Mouse (Mus musculus): Measurements from ENCODE around the gene Fgd6.

The Fgd6 gene

DNA sequence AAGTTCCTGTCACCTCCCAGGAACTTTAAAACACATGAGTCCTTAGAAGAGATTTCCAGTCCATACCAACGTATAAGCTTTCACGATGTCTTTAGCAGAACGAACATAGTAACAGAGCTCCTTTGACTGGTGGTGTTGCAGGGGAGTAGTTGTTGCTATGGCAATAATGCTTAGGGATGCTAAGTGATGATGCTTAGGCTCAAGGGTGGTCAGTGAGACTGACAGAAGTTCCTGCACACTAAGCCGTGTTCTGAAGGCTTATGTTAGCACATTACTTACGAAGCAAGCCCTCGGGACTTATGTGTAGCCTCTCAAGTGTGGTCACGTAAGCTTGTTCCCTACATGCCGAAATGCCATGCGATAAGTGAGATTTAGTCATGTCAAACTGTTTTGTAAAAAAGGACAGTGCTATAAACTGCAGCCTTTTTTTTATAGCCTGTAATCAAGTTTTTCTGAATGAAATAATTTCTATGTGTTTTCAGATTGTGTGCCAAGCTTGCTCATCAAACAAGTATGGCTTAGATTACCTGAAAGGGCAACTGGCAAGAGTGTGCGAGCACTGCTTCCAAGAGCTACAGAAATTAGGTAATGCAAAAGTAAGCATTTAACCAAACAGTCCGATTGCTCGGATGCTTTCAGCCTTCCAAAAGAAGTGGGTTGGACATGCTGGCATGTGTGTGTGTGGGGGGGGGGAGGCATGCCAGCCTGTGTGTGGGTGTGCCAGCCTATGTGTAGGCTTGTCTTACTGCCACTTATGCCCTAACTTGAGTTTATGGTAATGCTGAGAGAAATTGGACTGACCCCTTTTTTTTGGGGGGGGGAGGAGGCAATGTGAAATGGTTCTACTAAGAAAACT, 99.0 kb downstream of the Fgd6 start:
- DNase-seq (ENCODE audit: low spot score), result no peak

DNA sequence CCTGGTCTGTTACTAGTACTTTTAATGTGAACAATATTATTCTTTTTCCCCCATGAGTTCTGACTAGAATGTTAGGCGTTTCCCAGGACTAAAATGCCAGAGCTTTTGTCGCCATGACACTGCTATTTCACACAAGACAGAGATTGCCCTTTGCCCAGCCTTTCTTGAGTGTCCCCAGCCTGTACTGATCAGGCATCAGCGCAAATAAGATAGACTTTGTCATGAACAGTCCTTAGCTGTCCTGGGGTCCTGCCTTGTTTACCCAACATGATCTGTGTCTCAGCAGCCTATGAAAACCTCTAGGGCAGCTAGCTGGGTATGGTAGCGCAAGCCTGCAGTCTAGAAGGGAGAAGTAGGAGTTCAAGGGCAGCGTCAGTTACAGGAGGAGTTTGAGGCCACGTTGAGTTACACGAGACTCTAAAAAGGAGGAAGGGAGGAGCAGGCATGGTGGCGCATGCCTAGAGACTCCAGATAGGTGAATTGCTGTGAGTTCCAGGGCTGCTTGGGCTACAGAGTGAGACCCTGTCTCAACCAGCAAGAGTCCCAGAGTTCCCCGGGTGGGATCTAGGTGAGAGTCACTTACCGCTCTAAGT, 103.2 kb downstream of the Fgd6 start:
- no peak for DNase-seq (ENCODE audit: low spot score)

DNA sequence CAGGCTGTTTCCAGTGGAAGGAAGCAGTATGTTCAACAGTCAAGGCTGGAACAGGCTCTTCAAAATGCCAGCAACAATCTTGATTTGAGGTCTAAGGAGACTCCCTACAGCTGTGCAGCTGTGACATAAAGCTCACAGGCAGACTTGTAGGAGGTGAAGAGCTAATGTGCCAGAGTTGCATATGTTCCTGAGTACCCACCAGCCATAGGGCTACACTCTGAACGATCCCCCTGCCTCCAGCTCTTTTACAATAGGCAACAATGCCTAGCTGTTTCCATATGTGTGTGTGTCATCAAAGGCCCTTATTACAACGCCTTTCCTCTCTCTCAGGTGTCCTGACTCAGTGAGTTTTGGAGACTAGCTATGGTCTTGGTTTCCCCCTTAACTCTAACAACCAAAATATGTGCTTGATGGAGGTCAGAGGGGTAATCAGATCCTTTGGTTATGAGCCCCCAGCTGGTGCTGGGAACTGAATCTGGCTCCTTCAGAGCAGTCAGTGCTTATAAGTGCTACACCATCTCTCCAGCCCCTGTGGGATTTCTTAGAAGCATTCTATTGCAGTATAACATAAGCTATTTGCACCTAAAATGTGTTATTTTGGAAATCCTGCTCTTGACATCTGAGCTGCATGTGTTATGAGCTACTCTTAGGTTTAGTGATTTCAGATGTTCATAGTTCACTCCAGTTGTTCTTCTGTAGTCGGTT, 104.6 kb downstream of the Fgd6 start:
- no peak for DNase-seq (ENCODE audit: low spot score)

DNA sequence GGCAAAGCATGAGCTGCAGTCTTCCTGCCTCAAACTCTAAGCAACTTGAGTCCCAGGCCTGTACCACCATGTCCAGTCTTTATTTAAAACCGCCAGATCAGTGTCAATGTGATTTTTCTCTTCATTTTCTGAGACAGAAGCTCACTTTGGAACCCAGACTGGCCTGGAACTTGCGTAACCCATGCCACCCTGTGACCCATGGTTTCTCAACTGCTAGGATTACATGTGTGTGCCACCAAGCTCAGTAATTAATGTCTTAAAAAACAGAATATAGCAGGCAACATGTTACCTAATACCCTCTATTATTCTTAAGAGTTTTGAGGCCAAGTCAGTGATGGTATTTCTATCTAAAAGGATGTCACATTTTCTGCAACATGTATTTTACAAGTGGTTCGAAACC, 106.6 kb downstream of the Fgd6 start:
- DNase-seq (ENCODE audit: low spot score), result no peak

DNA sequence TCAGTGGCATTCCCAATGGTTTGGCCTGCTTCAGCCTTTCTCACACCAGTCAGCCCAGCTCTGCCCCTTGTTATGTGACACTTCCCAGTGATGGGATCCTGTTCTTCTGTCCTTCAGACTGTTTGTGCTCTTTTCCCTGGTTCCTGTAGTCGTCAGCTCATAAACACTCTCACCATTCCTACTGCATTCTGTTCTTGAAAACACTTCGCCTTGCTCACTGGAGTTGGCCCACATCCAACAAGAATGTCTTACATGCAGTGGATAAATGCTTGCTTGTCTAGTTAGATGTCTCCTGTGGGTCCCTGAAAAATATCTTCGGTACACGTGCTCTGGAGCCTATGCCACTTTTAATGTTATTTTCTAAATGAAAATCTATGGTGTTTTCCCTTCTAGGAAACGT, 108.8 kb downstream of the Fgd6 start:
- DNase-seq (ENCODE audit: low spot score), result no peak

DNA sequence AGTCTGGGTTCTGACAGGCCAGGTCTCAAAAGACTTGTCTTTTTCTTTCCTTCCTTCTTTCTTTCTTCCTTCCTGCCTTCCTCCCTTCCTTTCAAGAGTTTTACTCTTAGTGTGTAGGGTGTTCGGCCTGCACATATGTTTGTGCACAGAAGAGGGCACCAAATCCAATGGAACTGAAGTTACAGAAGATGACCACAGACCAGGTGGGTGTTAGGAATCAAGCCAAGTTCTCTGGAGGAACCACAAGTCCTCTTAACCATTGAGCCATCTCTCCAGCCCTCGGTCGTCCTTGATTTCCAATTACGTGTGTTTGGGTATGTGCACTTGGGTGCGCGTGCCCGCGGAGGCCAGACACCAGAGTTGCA, 111.6 kb downstream of the Fgd6 start:
- DNase-seq (ENCODE audit: low spot score), result no peak

DNA sequence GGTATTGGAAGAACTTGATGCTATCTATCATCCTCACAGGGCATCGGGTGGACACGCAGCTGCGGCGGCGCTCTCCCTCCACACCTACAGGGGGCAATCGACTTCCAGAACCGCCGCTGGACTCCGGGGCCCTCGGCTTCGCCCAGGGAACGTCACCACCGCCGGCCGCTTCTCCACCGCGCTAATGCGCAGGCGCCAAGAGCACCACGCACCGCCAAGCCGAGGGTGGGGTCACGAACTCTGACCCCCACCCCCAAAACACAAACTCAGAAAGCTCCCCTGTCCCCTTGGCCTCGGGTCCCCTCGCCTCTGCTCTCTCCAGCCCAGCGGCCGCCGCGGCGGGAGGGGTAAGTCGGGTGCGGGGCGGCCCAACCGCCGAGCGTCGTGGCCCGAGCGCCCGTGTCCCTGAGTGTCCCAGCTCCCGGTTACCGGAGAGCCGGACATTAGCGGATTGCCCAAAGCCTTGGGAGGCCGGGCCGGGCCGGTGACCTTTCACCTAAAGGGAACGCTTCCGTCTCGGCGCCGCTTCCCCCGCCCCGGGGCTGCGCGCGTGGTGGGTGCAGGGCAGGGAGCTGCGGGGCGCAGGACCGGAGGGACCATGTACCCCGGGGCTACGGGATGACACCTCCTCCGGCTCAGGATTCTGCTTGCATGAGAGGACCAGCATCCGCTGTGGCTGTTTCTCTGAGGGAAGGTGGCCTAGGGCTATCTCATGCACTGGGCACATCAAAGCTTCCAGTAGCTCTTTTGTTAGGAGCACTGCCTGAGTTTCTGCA, 112.1 kb downstream of the Fgd6 start, which contains the start of gene Nr2c1:
Gene Nr2c1 (plus strand): TSS at position 268 of the 776 bp plus-strand sequence.
- DNase-seq (ENCODE audit: low spot score), result peak; percentile 90

DNA sequence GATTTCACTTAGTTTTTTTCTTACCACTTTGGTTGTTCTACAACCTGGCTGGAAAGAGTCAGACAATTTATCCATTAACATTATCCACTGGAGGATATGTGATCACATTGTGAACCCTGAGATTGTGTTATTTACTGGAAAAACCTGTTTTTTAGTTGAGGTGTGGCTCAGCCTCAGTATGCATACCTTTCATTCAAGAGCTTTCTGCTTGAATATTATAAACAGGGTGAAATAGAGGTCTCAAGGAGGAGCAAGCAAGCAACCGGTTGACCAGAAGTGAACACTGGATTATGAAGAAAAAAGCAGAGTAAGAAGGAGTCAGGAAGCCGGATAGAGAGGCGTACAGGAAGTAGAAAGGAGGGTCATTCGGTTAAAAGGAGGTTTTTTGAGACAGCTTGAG, 115.7 kb downstream of the Fgd6 start:
- DNase-seq (ENCODE audit: low spot score), result no peak

DNA sequence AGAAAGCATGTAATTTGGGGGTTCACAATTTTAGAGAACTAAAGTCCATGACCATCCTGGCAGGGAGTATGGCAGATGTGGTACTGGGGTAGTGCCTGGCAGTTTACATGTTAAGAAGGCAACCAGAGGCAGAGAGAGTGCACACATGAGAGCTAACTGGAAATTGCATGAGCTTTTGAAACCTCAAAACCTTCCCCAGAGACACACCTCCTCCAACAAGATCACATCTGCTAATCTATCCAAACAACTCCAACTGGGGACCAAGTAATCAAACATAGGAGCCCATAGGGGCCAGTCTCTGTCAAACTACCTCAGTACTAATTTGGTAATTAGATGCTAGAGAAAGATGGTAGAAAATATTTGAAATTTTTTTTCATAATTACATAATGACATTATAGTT, 118.0 kb downstream of the Fgd6 start:
- DNase-seq (ENCODE audit: low spot score), result no peak

DNA sequence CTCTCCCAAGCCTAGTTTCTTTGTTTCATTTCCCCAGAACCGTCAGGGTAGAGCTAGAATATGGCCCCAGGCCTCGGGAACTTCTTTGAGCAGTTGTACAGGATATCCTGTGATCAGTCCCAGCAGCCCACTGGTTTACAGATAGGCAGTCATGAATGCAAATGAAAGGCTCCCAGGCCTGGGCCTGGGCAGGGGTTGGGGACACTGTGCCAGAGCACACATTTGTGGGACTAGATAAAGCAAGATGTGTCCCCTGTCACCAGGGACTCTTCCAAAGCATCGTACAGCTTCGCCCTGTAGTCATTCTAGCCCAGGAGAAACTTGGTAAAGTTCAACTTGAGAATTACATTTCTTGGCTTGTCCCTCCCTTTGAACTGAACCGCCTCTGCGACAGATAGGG, 123.2 kb downstream of the Fgd6 start:
- DNase-seq (ENCODE audit: low spot score), result no peak

DNA sequence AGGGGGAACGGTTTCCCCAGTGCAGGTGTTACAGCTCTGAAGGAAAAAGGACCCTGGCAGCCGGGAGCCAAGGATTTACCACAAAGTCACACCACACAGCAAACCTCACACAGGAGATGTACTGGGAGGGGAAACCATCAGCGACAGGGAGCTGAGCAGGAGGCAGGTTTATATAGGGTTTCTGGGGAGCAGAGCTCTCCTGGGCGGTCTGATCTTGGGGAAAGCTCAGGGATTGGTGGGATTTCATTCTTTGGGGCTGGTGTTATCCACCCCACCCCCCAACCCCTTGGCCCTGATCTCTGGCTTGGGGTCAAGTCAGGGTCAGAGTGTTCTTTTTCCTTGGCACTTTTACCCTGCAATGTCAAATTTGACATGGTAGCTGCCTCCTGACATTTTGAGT, 123.6 kb downstream of the Fgd6 start:
- DNase-seq (ENCODE audit: low spot score), result no peak

DNA sequence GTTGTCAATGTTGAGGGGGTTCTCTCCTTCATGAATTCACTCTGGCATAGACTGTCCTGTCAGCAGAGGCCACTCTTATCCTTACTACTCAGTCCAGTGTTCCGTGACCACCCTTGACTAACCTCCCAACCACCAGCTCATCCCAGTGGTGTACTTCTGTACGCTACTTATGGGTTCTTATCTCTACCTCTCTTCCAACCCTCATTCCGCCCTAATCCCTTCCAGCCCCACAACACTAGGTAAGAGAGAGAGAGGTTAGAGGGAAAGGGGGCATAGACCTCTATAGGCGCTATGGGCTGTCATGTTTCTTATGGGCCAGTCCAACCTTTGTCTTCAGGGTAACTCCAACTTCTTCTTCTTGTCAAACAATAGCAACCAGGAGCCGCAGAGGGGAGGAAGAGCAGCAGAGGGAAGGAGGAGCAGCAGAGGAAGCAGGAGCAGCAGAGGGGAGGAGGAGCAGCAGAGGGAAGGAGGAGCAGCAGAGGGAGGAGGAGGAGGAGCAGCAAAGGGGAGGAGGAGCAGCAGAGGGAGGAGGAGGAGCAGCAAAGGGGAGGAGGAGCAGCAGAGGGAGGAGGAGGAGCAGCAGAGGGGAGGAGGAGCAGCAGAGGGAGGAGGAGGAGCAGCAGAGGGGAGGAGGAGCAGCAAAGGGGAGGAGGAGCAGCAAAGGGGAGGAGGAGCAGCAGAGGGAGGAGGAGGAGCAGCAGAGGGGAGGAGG, 125.4 kb downstream of the Fgd6 start:
- DNase-seq (ENCODE audit: low spot score), result no peak

DNA sequence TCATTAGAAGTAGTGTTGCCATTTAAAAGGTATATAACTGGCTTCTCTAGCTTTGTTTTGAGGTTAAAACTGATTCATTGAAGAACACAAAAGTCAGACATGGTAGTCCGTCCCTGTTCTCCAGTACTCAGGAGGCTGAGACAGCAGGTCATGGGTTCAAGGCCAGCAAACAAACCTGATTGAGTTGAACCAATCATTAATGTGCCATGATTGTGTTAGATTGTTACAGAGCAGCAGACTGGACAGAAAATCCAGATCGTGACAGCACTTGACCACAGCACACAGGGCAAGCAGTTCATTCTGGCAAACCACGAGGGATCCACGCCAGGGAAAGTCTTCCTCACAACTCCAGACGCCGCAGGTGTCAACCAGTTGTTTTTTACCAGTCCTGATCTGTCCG, 126.2 kb downstream of the Fgd6 start:
- DNase-seq (ENCODE audit: low spot score), result no peak

DNA sequence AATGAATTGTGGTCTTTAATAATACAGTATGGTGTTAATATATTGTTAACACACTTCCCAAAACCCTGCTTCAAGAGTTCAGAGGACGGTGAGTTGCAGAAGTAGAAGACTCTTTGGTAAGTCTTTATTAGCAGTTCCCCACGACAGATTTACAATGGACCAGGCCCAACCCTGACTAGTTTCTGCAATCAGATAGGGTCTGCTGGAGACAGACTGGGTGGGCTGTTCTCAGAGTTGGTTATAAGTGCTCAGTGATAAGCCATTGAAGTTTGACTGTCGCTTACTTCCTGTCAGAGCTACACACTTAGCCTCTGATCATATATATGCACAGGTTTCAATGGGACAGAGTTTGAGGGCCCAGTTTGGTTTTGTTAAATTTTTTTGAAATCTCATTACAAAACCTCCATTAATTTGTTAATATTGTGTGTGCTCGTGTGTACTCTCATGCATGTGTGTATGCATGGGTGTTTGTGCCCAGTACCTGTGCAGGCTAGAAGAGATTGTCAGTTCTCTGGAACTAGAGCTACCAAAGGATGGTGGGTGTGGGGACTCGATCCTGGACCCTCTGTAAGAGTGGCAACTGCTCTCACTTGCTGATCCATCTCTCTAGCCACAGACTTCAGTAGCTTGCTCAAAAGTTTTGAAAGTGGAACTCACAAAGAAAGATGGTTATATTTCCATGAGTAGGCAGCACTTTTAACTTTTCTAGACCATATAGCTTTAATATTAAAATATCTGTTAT, 128.5 kb downstream of the Fgd6 start:
- no peak for DNase-seq (ENCODE audit: low spot score)

DNA sequence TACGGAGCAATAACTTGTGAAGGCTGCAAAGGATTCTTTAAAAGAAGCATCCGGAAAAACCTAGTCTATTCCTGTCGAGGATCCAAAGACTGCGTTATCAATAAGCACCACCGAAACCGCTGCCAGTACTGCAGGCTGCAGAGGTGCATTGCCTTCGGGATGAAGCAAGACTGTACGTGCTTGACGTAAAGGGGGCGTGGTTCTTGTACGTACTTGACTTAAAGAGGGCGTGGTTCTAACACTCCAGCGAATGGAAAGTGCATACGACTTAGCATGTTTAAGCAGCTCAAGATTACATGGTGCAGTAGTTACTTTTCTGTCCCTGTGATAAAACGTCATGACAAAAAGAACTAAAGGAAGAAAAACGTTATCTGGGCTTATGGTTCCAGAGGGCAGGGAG, 129.6 kb downstream of the Fgd6 start:
- no peak for DNase-seq (ENCODE audit: low spot score)

DNA sequence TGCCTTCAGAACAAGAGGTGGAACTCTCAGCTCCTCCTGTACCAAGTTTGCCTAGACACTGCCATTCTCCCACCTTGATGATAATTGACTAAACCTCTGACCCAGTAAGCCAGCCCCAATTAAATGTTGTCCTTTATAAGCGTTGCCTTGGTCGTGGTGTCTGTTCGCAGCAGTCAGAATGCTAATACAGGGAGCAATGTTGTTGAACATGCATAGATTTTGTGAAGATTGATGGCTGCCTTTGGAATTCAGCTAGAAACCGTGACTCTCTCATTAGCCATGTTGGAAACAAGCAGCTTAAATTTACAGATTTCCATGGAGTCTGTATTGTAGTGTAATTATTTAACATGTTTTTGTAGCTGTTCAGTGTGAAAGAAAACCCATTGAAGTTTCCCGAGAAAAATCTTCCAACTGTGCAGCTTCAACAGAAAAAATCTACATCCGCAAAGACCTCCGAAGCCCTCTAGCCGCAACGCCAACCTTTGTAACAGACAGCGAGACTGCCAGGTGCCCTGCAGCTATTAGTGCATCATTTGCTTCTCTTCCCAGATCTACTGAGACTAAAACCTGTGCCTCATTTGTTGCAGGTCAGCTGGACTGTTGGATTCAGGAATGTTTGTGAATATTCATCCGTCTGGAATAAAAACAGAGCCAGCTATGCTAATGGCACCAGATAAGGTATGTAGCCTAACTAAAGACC, 131.4 kb downstream of the Fgd6 start:
- DNase-seq (ENCODE audit: low spot score), result no peak

DNA sequence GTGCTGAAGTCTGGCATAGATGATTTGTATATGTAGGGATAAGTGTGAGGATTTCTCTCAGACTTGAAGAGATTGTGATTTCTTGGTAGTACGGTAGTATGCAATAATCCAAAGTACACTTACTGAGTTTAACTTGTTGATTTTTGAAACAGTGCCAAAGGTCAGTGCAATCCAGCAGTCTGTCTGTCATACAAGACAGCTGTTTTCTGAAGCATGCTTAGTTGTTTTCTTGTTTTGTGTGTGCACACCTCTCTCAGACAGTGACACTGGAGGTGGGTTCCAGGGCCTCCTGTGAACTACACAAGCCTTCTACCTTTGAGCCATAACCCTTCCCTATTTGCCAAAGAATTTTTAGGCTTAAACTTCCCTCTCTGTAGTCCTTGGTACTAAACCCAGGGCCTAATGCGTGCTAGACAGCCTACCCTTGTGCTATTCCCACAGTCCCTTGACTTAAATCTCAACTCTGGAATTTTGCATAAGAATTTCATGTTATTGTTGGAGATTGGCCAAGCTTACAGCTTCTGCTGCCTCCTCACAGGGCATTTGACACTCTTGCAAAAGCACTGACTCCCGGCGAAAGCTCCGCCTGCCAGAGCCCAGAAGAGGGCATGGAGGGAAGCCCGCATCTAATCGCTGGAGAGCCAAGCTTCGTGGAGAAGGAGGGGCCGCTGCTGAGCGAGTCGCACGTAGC, 135.8 kb downstream of the Fgd6 start:
- DNase-seq (ENCODE audit: low spot score), result peak; percentile 30

DNA sequence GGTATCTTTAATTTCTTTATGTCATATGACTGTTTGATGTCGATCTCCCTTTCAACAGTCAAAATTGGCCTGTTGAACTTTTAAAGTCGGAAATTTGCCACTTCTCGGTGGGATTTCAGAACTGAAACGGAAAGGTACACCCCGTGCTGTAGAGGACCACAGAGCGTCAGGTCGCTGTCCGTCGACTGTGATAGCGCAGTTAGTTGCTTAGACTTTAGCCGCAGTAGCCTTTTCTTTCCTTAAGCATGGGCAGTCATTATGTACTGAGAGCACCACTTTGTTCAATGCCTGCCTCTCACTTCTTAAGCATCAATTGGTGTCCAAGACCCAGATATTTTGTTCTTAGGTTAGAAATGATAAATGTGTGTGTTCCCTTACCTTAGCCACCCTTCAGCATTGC, 136.3 kb downstream of the Fgd6 start:
- DNase-seq (ENCODE audit: low spot score), result no peak

DNA sequence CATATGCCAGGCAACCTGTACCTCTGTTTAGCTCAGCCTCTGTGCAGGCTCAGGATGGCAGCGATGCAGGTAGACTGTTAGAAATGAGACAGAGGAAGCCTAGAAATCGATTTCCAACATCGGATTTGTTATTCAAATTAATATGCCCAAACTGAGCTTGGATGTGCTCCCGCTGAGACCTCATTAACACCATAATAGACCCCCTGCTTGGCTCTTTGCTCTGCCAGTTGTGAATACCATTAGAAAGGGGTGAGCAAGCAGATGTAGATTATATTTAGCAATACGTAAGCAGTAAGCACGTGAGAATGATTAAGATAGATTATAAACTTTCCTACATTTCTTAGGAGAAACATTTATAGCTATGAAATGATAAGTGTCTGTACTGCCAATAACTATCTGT, 136.9 kb downstream of the Fgd6 start:
- no peak for DNase-seq (ENCODE audit: low spot score)

DNA sequence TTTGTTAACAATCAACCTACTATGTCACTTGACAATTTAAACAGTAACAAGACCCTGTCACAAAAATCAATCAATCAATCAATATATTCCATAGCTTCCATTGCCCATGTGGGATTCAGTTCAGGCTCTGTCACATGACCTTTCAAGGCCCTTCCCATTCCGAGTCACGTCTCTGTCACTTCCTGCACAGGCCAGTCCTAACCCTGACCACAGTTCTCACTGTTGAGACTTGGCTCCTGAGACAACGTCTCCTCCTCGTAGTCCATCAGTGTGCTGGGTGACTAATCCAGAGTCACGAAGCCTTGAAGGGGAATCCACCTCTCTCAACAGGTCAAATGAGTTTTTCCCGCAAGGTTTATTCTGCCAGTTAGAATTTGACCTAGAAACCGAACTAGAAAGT, 138.9 kb downstream of the Fgd6 start:
- no peak for DNase-seq (ENCODE audit: low spot score)
